17 mouse cellular contexts compared by ENCODE assay signal in the genomic region with DNA sequence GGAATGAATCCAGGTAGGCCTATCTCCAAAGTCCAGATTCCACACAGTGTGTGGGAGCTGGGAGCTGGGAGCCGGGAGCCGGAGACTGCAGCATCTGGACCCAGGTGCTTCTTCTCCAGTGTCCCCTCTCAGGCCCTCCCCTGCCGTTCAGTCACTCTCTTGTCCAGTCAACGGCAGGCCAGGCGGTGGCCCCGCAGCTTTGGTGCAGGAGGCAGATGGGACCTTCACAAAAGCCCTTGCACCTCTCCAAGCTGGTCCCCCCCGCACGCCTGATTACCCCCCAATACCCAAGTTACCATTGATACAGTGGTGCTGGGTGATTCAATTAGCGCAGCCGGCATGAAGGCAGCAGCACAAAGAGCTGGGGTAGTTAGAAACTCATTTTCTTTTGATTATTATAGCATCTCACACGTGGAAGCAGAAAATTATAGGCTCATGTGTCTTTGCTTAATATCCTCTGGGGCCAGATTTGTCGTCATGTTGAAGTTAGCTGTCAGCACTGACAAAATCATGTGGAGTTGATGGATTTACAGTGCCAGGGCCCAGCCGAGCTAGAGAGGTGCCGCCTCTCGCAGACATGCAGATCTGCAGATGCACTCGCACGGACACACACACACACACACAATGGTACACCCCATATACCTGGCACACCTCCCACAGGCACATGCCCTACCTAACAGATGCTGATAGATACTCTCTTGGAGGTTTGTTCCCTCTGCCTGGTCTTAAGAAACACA. TPM values are rescaled to one million over a fixed set of nuclear protein-coding genes. Genes with fewer than 3 reads are reported as not detected.
DNase-seq lines count a peak whose midpoint lies in the region; ATAC-seq lines count a peak whose summit lies in the region.
"Had no signal": no experiment of that assay in that cellular context is flagged by ENCODE, and none has a peak within 500 bp of the region (broad histone marks: within the 10 kb centered on the region; RNA-seq: fewer than 3 reads in every experiment).

No protein-coding gene starts in this region.

- H3K4me1 ChIP-seq in forebrain, embryonic 14.5 days (ENCODE audit: control insufficient read depth, insufficient read depth, low read length): peaks cover 12% of the 10 kb centered on the region
- peaks cover 44% of the 10 kb centered on the region for H3K4me1 ChIP-seq in hindbrain, embryonic 13.5 days (replicated peaks)
- peaks cover 32% of the 10 kb centered on the region for H3K4me1 ChIP-seq in midbrain, embryonic 14.5 days (ENCODE audit: control insufficient read depth, insufficient read depth, low read length)
- H3K4me1 ChIP-seq in neural tube, embryonic 15.5 days: peaks cover 15% of the 10 kb centered on the region
- H3K4me1 ChIP-seq: limb, embryonic 13.5 days had no signal

- H3K4me2 ChIP-seq in forebrain, embryonic 14.5 days (ENCODE audit: low read length): no peak overlapping the region
- H3K4me2 ChIP-seq in hindbrain, embryonic 13.5 days: 0 out of 2 replicates have a peak overlapping the region, but pooled peaks have one; percentile 23
- no peak overlapping the region for H3K4me2 ChIP-seq in midbrain, embryonic 14.5 days (ENCODE audit: low read length)
- H3K4me2 ChIP-seq in neural tube, embryonic 15.5 days: no peak overlapping the region
- H3K4me2 ChIP-seq: kidney, embryonic 15.5 days; limb, embryonic 13.5 days had no signal

- WGBS in forebrain, embryonic 14.5 days: 13% methylated on average over 17 of the region's 17 CpGs
- 21% methylated on average over 17 of the region's 17 CpGs for WGBS in hindbrain, embryonic 13.5 days
- WGBS in midbrain, embryonic 14.5 days: 31% methylated on average over 17 of the region's 17 CpGs
- 23% methylated on average over 17 of the region's 17 CpGs for WGBS in neural tube, embryonic 15.5 days

- H3K4me3 ChIP-seq in forebrain, embryonic 14.5 days (ENCODE audit: low read depth, low read length): no peak overlapping the region
- no peak overlapping the region for H3K4me3 ChIP-seq in hindbrain, embryonic 13.5 days
- no peak overlapping the region for H3K4me3 ChIP-seq in midbrain, embryonic 14.5 days (replicated peaks; ENCODE audit: low read depth, low read length)
- H3K4me3 ChIP-seq in neural tube, embryonic 15.5 days (replicated peaks): no peak overlapping the region
- H3K4me3 ChIP-seq: kidney, embryonic 15.5 days; left cerebral cortex, adult 2 months; limb, embryonic 13.5 days had no signal

- peaks cover 9% of the 10 kb centered on the region for H3K27me3 ChIP-seq in forebrain, embryonic 14.5 days (replicated peaks; ENCODE audit: control insufficient read depth, insufficient read depth, low read length)
- H3K27me3 ChIP-seq in hindbrain, embryonic 13.5 days: peaks cover 33% of the 10 kb centered on the region
- H3K27me3 ChIP-seq in midbrain, embryonic 14.5 days (ENCODE audit: control insufficient read depth, insufficient read depth, low read length): 0 out of 2 replicates have a peak, but pooled peaks cover 2% of the 10 kb centered on the region
- peaks cover 17% of the 10 kb centered on the region; the same call in 1 of the 2 replicates for H3K27me3 ChIP-seq in neural tube, embryonic 15.5 days (replicated peaks)

- no peaks in the 10 kb centered on the region for H3K36me3 ChIP-seq in forebrain, embryonic 14.5 days (ENCODE audit: control insufficient read depth, insufficient read depth, low read length)
- H3K36me3 ChIP-seq in hindbrain, embryonic 13.5 days: no peaks in the 10 kb centered on the region
- H3K36me3 ChIP-seq in midbrain, embryonic 14.5 days (ENCODE audit: control insufficient read depth, insufficient read depth, low read length): no peaks in the 10 kb centered on the region
- no peaks in the 10 kb centered on the region for H3K36me3 ChIP-seq in neural tube, embryonic 15.5 days
- H3K36me3 ChIP-seq: kidney, embryonic 15.5 days; limb, embryonic 13.5 days had no signal

- DNase-seq in forebrain, embryonic 14.5 days (ENCODE audit: low spot score): peak; percentile 61
- DNase-seq in midbrain, embryonic 14.5 days: peak; percentile 50
- DNase-seq in spleen, postnatal 10 days (ENCODE audit: low spot score in 2 of 2): no peak
- DNase-seq in frontal cortex, postnatal 25 days (ENCODE audit: low spot score in 2 of 2): no peak
- no peak for DNase-seq in natural killer cell, adult 2 months (ENCODE audit: low spot score in 2 of 2)
- DNase-seq: adrenal gland, adult 8-10 months; cerebellum, adult 8-10 months; embryo, embryonic 11 days; thymus, postnatal 14 days had no signal

- H3K9me3 ChIP-seq in forebrain, embryonic 14.5 days (replicated peaks; ENCODE audit: control insufficient read depth, low read length): no peaks in the 10 kb centered on the region
- H3K9me3 ChIP-seq in hindbrain, embryonic 13.5 days: no peaks in the 10 kb centered on the region
- H3K9me3 ChIP-seq in midbrain, embryonic 14.5 days (ENCODE audit: control insufficient read depth, low read length): no peaks in the 10 kb centered on the region
- H3K9me3 ChIP-seq in neural tube, embryonic 15.5 days (replicated peaks): no peaks in the 10 kb centered on the region
- H3K9me3 ChIP-seq: kidney, embryonic 15.5 days; limb, embryonic 13.5 days had no signal

- H3K27ac ChIP-seq in forebrain, embryonic 14.5 days (ENCODE audit: low read depth, low read length): no peak overlapping the region
- peak overlapping the region; percentile 83 for H3K27ac ChIP-seq in hindbrain, embryonic 13.5 days
- peak overlapping the region; percentile 50 for H3K27ac ChIP-seq in midbrain, embryonic 14.5 days (replicated peaks; ENCODE audit: low read depth, low read length)
- H3K27ac ChIP-seq in neural tube, embryonic 15.5 days (replicated peaks): 0 out of 2 replicates have a peak overlapping the region, but pooled peaks have one; percentile 34
- H3K27ac ChIP-seq: kidney, embryonic 15.5 days; left cerebral cortex, adult 2 months; limb, embryonic 13.5 days; macrophage had no signal

- ATAC-seq in forebrain, embryonic 14.5 days: peak; percentile 62
- ATAC-seq in hindbrain, embryonic 13.5 days (ENCODE audit: low FRiP score): peak; percentile 72
- ATAC-seq in midbrain, embryonic 14.5 days (ENCODE audit: low FRiP score, low TSS enrichment): no peak
- peak; percentile 50; the same call in 1 of the 2 replicates for ATAC-seq in neural tube, embryonic 15.5 days (ENCODE audit: low FRiP score)
- ATAC-seq: inflammation-experienced regulatory T-cells, adult 6 months had no signal

- H3K9ac ChIP-seq in forebrain, embryonic 14.5 days (ENCODE audit: low read length): no peak overlapping the region
- 0 out of 2 replicates have a peak overlapping the region, but pooled peaks have one; percentile 29 for H3K9ac ChIP-seq in hindbrain, embryonic 13.5 days
- H3K9ac ChIP-seq in midbrain, embryonic 14.5 days (replicated peaks; ENCODE audit: low read length): no peak overlapping the region
- H3K9ac ChIP-seq in neural tube, embryonic 15.5 days (replicated peaks): no peak overlapping the region
- H3K9ac ChIP-seq: kidney, embryonic 15.5 days; limb, embryonic 13.5 days had no signal

RNA-seq across cellular contexts. Expression of a gene that starts 53.6 kb away (rescaled TPM):
- 7.0 and 7.2 TPM in 2 replicates for polyA plus RNA-seq in forebrain, embryonic 14.5 days (2014; fragmentation: Nextera tagmentation; extraction: Ambion mirVana)
- polyA plus RNA-seq in hindbrain, embryonic 13.5 days (2015; fragmentation: Nextera tagmentation; extraction: Ambion mirVana): 64.6 and 67.7 TPM in 2 replicates
- polyA plus RNA-seq in midbrain, embryonic 14.5 days (2014; fragmentation: Nextera tagmentation; extraction: Ambion mirVana): 49.8 and 53.0 TPM in 2 replicates
- polyA plus RNA-seq in neural tube, embryonic 15.5 days (2015; fragmentation: Nextera tagmentation; extraction: Ambion mirVana): 30.0 and 37.6 TPM in 2 replicates
- polyA plus RNA-seq: heart, embryonic 14.5 days; inflammation-experienced regulatory T-cells, adult 6 months; macrophage had no signal

Comparison
In these comparisons a context has a peak if more than half of its experiments do, and no peak if none do; other contexts are left out.
1. DNase-seq: peak in forebrain, embryonic 14.5 days (single experiment) and midbrain, embryonic 14.5 days (single experiment); none in spleen, postnatal 10 days (0 of 2), frontal cortex, postnatal 25 days (0 of 2) and natural killer cell, adult 2 months (0 of 2).